Mouse (Mus musculus) monocyte, adult 59 days (primary cell): ENCODE data around the gene Efcab10. TPM values are rescaled to one million over a fixed set of nuclear protein-coding genes. Genes with fewer than 3 reads are reported as not detected.

Source experiments
- total RNA-seq, 2 experiments: library from RNA; stranded (reverse); gene quantifications; one replicate each; pipeline ENCODE4 v1.2.4; 2023

Gene Efcab10
- total RNA-seq: not detected

DNA sequence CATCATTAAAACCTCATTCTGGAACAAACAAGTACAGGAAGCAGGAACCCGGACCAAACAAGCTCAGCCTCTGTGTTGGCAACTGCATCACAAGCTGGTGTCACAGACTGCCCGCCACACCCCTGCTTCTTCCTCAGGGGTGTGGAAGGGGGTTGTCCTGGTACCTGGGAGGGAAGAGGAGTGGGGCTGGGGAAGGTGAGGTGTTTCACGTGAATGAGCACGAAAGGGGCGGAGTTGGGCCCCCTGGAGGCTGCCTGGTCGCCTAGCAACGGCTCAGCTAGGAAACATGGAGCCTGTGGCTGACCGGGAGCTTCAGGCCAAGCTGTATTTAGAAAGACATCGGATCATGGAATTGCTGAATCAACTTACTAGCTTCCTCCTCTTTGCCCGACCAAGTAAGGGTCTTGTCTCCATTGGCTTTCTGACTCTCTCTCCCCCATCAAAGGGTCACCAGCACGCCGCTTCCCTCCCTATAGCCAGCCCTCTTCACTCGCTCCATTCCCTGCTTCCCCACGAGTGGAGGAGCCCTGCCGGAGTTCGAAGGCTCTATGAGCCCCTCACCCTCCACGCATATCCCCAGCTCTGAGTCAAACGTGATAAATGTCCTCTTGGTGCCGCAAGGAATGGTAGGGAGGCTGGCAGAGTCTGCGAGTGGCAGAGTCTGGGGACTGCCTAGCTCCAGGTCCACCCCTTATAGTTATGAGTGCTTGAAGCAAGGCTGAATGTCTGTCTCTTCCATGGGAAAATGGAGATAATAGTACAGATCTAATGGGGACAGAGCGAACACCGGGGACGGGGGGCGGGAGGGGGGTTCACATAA, at the start of gene Efcab10:
Gene Efcab10 (plus strand): TSS at position 51 of the 820 bp plus-strand sequence.

DNA sequence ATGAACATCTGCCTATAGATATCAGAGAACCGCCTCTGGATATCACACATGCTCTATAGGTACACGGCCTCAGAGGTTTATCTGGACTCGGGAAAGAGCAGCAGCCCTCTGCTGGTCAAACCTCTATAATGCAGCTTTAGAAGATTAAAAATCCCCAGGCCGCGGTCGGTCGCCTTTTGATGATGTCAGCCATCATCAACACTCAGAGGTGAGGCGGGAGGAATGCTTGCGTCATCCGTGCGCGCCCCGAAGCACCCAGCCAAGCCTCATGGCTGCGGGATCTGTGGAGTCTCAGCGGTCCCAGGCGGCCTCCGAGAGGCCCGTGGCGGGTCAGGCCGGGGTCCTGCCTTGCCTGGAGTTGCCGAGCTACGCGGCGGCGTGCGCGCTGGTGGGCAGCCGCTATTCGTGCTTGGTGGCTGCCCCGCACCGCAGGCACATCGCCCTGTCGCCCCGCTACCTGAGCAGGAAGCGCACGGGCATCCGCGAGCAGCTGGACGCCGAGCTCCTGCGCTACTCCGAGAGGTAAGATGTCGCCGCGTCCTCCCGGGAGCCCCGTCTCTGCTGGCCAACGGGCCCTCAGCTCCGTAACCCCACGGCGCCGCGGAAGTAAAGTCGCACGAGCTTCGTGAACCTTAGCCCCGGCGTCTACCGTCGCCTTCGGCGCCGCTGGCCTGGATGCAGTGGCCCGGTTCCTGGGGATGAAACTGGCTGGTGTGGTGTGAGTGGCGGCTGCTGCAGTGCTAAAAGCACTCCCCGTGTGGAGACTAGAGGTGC, 34.9 kb downstream of the Efcab10 start, which contains the start of gene Twistnb:
Gene Twistnb (plus strand): TSS at position 249 of the 774 bp plus-strand sequence.

Other genes with a start within 250 kb of the Efcab10 start
- 100 to 1,000 TPM; 140 to 148 TPM for gene Atxn7l1, start 247.2 kb upstream of the Efcab10 start, total RNA-seq
- gene Twistnb, start 34.8 kb downstream of the Efcab10 start, total RNA-seq: 10 to 100 TPM; 30.0 to 34.3 TPM